Mouse (Mus musculus): ENCODE measurements around the gene Mmp7. TPM values are rescaled to one million over a fixed set of nuclear protein-coding genes. Genes with fewer than 3 reads are reported as not detected.

Gene Mmp7
- not detected in 2 replicates for polyA plus RNA-seq (2014; fragmentation: Nextera tagmentation; extraction: Ambion mirVana)

DNA sequence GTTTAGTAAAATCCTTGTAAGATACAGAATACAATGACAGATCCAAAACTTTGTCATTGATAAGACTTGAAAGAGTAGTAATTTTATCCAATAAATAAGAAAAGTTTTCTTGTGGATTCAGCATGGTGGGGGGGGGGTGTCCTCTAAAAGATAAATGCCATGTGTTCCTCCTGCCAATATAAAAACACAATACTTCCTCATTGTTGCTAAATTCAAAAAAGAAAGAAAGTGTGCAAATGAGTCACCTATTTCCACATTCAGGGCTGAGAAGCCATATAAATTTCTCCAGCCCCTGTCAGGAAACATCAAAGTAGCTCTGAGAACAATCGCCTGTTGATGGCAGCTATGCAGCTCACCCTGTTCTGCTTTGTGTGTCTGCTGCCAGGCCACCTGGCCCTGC lies at the start of gene Mmp7:
TSS of gene Mmp7 (plus strand) at position 301 of the 400 bp plus-strand sequence.
- Histone ChIP-seq H3K27me3 (ENCODE audit: control insufficient read depth, insufficient read depth, low read length) (no peaks in the 10 kb centered on the region), H3K27ac (ENCODE audit: low read depth, low read length) (no peak within 1 kb of the TSS), H3K9me3 (ENCODE audit: control insufficient read depth, low read length) (no peaks in the 10 kb centered on the region), H3K9ac (ENCODE audit: low read length) (no peak within 1 kb of the TSS), H3K4me1 (ENCODE audit: control insufficient read depth, insufficient read depth, low read length) (no peaks in the 10 kb centered on the region), H3K4me3 (ENCODE audit: low read depth, low read length) (no peak within 1 kb of the TSS), H3K4me2 (ENCODE audit: low read depth) (no peak within 1 kb of the TSS), H3K36me3 (ENCODE audit: control insufficient read depth, insufficient read depth, low read length) (no peaks in the 10 kb centered on the region)
- no peak for DNase-seq (ENCODE audit: low spot score)
- no peak for ATAC-seq (ENCODE audit: insufficient read depth, low FRiP score, low TSS enrichment)
- 78% methylated on average over 1 of the region's 1 CpGs for WGBS

GRCm38 (mm10) chr9:7647901-7648300 lies 44.0 kb upstream of the Mmp7 start:
- Histone ChIP-seq H3K4me1 (ENCODE audit: control insufficient read depth, insufficient read depth, low read length) (no peaks in the 10 kb centered on the region), H3K27me3 (ENCODE audit: control insufficient read depth, insufficient read depth, low read length) (no peaks in the 10 kb centered on the region), H3K9me3 (ENCODE audit: control insufficient read depth, low read length) (no peaks in the 10 kb centered on the region), H3K9ac (ENCODE audit: low read length) (no peak overlapping the region), H3K27ac (ENCODE audit: low read depth, low read length) (no peak overlapping the region), H3K4me3 (ENCODE audit: low read depth, low read length) (no peak overlapping the region), H3K4me2 (ENCODE audit: low read depth) (no peak overlapping the region), H3K36me3 (ENCODE audit: control insufficient read depth, insufficient read depth, low read length) (no peaks in the 10 kb centered on the region)
- no peak for ATAC-seq (ENCODE audit: insufficient read depth, low FRiP score, low TSS enrichment)
- DNase-seq (ENCODE audit: low spot score), result no peak
- WGBS, result 86% methylated on average over 3 of the region's 3 CpGs

DNA sequence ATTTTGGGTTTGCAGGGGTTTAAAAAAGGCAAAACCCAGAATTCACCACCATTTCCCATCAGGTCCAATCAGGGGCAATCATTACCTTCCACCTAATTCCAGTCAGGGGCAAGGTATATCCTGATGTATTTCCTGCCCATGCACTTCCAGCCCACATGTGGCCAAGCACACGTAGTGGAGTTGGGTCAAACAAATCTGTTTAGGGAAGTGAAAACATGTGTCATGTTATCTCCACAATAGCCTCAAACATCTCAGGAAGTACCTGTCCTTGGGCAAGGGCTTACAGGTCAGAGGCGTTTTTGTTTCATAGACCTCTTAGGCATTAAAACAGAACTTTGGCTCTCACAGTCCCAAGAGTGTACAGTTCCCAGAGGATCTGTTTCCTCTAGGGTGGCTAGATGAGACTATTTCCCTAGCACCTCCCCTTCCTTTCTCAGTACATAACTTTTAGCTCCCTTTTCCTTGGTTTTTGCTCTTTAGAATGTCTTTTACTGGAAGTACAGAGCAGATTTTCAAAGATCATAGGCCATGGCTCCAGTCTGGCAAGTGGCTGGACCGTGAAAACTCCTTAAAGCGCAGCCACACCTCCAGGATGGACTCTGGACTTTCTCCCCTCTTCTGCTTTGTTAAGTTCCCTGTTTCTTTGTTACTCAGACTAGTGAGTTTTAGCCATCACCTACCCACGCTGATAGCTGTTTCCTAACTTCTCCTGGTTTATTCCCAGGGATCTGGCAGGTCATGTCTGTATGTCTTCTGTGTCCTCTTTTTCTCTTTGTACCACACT lies 41.3 kb upstream of the Mmp7 start:
- Histone ChIP-seq H3K4me1 (ENCODE audit: control insufficient read depth, insufficient read depth, low read length) (no peaks in the 10 kb centered on the region), H3K27ac (ENCODE audit: low read depth, low read length) (no peak overlapping the region), H3K27me3 (ENCODE audit: control insufficient read depth, insufficient read depth, low read length) (no peaks in the 10 kb centered on the region), H3K9me3 (ENCODE audit: control insufficient read depth, low read length) (no peaks in the 10 kb centered on the region), H3K4me2 (ENCODE audit: low read depth) (no peak overlapping the region), H3K4me3 (ENCODE audit: low read depth, low read length) (no peak overlapping the region), H3K9ac (ENCODE audit: low read length) (no peak overlapping the region), H3K36me3 (ENCODE audit: control insufficient read depth, insufficient read depth, low read length) (no peaks in the 10 kb centered on the region)
- ATAC-seq (ENCODE audit: insufficient read depth, low FRiP score, low TSS enrichment) (no peak), DNase-seq (ENCODE audit: low spot score) (no peak)
- 78% methylated on average over 5 of the region's 5 CpGs for WGBS

DNA sequence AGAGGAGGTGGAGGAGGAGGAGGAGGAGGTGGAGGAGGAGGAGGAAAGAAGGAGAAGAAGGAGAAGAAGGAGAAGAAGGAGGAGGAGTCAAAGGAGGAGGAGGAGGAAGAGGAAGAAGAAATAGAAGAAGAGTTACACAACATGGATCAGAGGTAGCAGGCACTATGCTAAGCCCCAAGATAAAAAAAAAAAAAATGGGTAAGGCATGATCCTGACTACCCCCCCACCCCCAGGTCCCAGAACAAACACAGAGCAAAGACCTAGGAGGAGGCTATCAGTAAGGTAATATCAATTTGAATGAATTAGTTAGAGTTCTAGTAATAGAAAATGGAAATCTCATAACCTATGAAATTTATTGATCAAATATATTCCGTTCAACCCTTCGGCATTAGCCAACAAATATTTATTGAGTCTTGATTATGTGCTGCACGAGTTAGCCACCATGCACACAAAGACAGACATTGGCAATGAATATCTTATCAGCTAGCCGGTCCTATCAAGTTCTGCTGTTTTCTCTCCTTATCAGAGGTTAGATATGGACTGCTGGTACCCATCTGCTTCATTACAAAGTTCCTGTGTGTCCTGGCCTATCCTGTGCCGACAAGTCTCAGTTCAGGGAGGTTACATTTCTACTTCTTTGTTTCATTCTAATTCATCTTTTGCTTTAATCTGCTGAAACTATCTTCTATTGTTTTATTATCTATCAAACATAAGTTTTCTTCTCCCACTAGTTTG lies 39.4 kb upstream of the Mmp7 start:
- Histone ChIP-seq H3K27ac (ENCODE audit: low read depth, low read length) (no peak overlapping the region), H3K27me3 (ENCODE audit: control insufficient read depth, insufficient read depth, low read length) (no peaks in the 10 kb centered on the region), H3K4me3 (ENCODE audit: low read depth, low read length) (no peak overlapping the region), H3K36me3 (ENCODE audit: control insufficient read depth, insufficient read depth, low read length) (no peaks in the 10 kb centered on the region), H3K4me1 (ENCODE audit: control insufficient read depth, insufficient read depth, low read length) (no peaks in the 10 kb centered on the region), H3K4me2 (ENCODE audit: low read depth) (no peak overlapping the region), H3K9me3 (ENCODE audit: control insufficient read depth, low read length) (no peaks in the 10 kb centered on the region), H3K9ac (ENCODE audit: low read length) (no peak overlapping the region)
- no peak for ATAC-seq (ENCODE audit: insufficient read depth, low FRiP score, low TSS enrichment)
- no peak for DNase-seq (ENCODE audit: low spot score)
- 88% methylated on average over 5 of the region's 5 CpGs for WGBS

DNA sequence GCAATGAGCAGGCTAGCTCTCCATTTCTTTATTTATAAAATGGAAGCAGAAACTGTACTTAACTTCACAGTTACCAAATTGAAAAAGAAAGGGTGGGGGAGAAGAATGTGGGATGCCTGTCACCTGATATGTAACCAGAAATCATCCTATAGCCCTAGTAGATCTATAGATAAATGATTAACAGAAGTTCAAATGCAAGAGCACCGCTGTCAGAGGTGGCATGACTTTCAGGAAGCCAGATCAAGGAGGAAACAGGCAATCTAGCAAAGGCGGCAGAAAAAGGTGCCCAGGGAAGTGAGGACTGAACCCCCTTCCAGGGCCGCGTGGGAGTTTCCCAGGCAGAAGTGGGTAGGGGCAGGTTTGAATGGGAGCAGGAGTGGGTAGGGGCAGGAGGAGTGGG lies 33.9 kb upstream of the Mmp7 start:
- DNase-seq (ENCODE audit: low spot score) (no peak), ATAC-seq (ENCODE audit: insufficient read depth, low FRiP score, low TSS enrichment) (no peak)
- WGBS, result 83% methylated on average over 4 of the region's 4 CpGs
- H3K36me3 ChIP-seq (ENCODE audit: control insufficient read depth, insufficient read depth, low read length), result no peaks in the 10 kb centered on the region
- H3K9me3 ChIP-seq (ENCODE audit: control insufficient read depth, low read length), result no peaks in the 10 kb centered on the region
- no peak overlapping the region for H3K9ac ChIP-seq (ENCODE audit: low read length)
- H3K27me3 ChIP-seq (ENCODE audit: control insufficient read depth, insufficient read depth, low read length), result no peaks in the 10 kb centered on the region
- H3K4me3 ChIP-seq (ENCODE audit: low read depth, low read length), result no peak overlapping the region
- H3K27ac ChIP-seq (ENCODE audit: low read depth, low read length), result no peak overlapping the region
- no peak overlapping the region for H3K4me2 ChIP-seq (ENCODE audit: low read depth)
- H3K4me1 ChIP-seq (ENCODE audit: control insufficient read depth, insufficient read depth, low read length), result no peaks in the 10 kb centered on the region

- DNase-seq (ENCODE audit: low spot score) (peak; percentile 21), ATAC-seq (ENCODE audit: insufficient read depth, low FRiP score, low TSS enrichment) (peak; percentile 78)
- Histone ChIP-seq H3K4me2 (ENCODE audit: low read depth) (no peak overlapping the region), H3K36me3 (ENCODE audit: control insufficient read depth, insufficient read depth, low read length) (no peaks in the 10 kb centered on the region), H3K9ac (ENCODE audit: low read length) (no peak overlapping the region), H3K9me3 (ENCODE audit: control insufficient read depth, low read length) (no peaks in the 10 kb centered on the region), H3K4me1 (ENCODE audit: control insufficient read depth, insufficient read depth, low read length) (no peaks in the 10 kb centered on the region), H3K27me3 (ENCODE audit: control insufficient read depth, insufficient read depth, low read length) (no peaks in the 10 kb centered on the region), H3K4me3 (ENCODE audit: low read depth, low read length) (no peak overlapping the region), H3K27ac (ENCODE audit: low read depth, low read length) (no peak overlapping the region)
- 46% methylated on average over 6 of the region's 6 CpGs for WGBS
Observed at GRCm38 (mm10) chr9:7659469-7660020, 32.3 kb upstream of the Mmp7 start.

- Histone ChIP-seq H3K9ac (ENCODE audit: low read length) (no peak overlapping the region), H3K4me1 (ENCODE audit: control insufficient read depth, insufficient read depth, low read length) (no peaks in the 10 kb centered on the region), H3K36me3 (ENCODE audit: control insufficient read depth, insufficient read depth, low read length) (no peaks in the 10 kb centered on the region), H3K4me2 (ENCODE audit: low read depth) (no peak overlapping the region), H3K9me3 (ENCODE audit: control insufficient read depth, low read length) (no peaks in the 10 kb centered on the region), H3K27me3 (ENCODE audit: control insufficient read depth, insufficient read depth, low read length) (no peaks in the 10 kb centered on the region), H3K4me3 (ENCODE audit: low read depth, low read length) (no peak overlapping the region), H3K27ac (ENCODE audit: low read depth, low read length) (no peak overlapping the region)
- ATAC-seq (ENCODE audit: insufficient read depth, low FRiP score, low TSS enrichment) (no peak), DNase-seq (ENCODE audit: low spot score) (no peak)
- 100% methylated on average over 1 of the region's 1 CpGs for WGBS
Observed at GRCm38 (mm10) chr9:7661371-7661770, 30.5 kb upstream of the Mmp7 start.

GRCm38 (mm10) chr9:7669674-7670073 lies 22.2 kb upstream of the Mmp7 start:
- Histone ChIP-seq H3K4me2 (ENCODE audit: low read depth) (no peak overlapping the region), H3K27ac (ENCODE audit: low read depth, low read length) (no peak overlapping the region), H3K36me3 (ENCODE audit: control insufficient read depth, insufficient read depth, low read length) (no peaks in the 10 kb centered on the region), H3K9ac (ENCODE audit: low read length) (no peak overlapping the region), H3K4me3 (ENCODE audit: low read depth, low read length) (no peak overlapping the region), H3K9me3 (ENCODE audit: control insufficient read depth, low read length) (no peaks in the 10 kb centered on the region), H3K4me1 (ENCODE audit: control insufficient read depth, insufficient read depth, low read length) (no peaks in the 10 kb centered on the region), H3K27me3 (ENCODE audit: control insufficient read depth, insufficient read depth, low read length) (no peaks in the 10 kb centered on the region)
- DNase-seq (ENCODE audit: low spot score), result no peak
- WGBS, result 87% methylated on average over 1 of the region's 1 CpGs
- ATAC-seq (ENCODE audit: insufficient read depth, low FRiP score, low TSS enrichment), result no peak

All from neural tube, embryonic 11.5 days (tissue).